Mouse (Mus musculus) kidney, adult 10 weeks (tissue): ENCODE measurements around the gene Tnfrsf23. TPM values are rescaled to one million over a fixed set of nuclear protein-coding genes. Genes with fewer than 3 reads are reported as not detected.

Experiments
- polyA plus RNA-seq: library from polyadenylated mRNA; stranded (reverse); fragments of 350-450 nt; fragmentation: Illumina TruSeq; extraction: RNeasy Lipid Tissue Mini Kit (QIAGEN cat#74804); gene quantifications from one replicate; pipeline ENCODE4 v1.2.3, GENCODE M21; 2014; ENCODE audit warnings: low read depth, low replicate concordance

Tnfrsf23 gene
- polyA plus RNA-seq, result 4.2 TPM

GRCm38 (mm10) chr7:143685359-143686067, at the start of gene Tnfrsf23:
Gene Tnfrsf23, minus strand, starts transcription at chr7:143685872.

GRCm38 (mm10) chr7:143649034-143649768, 36.5 kb downstream of the Tnfrsf23 start, which contains the start of gene Tnfrsf22:
Gene Tnfrsf22, minus strand, starts transcription at chr7:143649661.

GRCm38 (mm10) chr7:143628540-143628939, 57.1 kb downstream of the Tnfrsf23 start, which contains the start of gene Tnfrsf26:
Gene Tnfrsf26, minus strand, starts transcription at chr7:143628722.

Other genes starting within 250 kb of the Tnfrsf23 start
- gene Cdkn1c, start 224.8 kb downstream of the Tnfrsf23 start, polyA plus RNA-seq, result 34.6 TPM
- gene Slc22a18, start 212.1 kb downstream of the Tnfrsf23 start, polyA plus RNA-seq, result 5.3 TPM
- gene Phlda2, start 182.7 kb downstream of the Tnfrsf23 start, polyA plus RNA-seq, result not detected
- gene Nap1l4, start 136.8 kb downstream of the Tnfrsf23 start, polyA plus RNA-seq, result 77.7 TPM
- gene Cars, start 85.8 kb downstream of the Tnfrsf23 start, polyA plus RNA-seq, result 9.5 TPM
- gene Tnfrsf26, start 57.1 kb downstream of the Tnfrsf23 start, polyA plus RNA-seq, result 2.2 TPM
- 4.8 TPM for gene Tnfrsf22, start 36.2 kb downstream of the Tnfrsf23 start, polyA plus RNA-seq
- gene Osbpl5, start 71.1 kb upstream of the Tnfrsf23 start, polyA plus RNA-seq, result 2.7 TPM
- not detected for gene Mrgprg, start 81.1 kb upstream of the Tnfrsf23 start, polyA plus RNA-seq
- gene Mrgpre, start 98.6 kb upstream of the Tnfrsf23 start, polyA plus RNA-seq, result 0.44 TPM
- gene Nadsyn1, start 137.0 kb upstream of the Tnfrsf23 start, polyA plus RNA-seq, result 19.6 TPM
- 5.9 TPM for gene Dhcr7, start 137.3 kb upstream of the Tnfrsf23 start, polyA plus RNA-seq
- not detected for gene Gm498, start 181.0 kb upstream of the Tnfrsf23 start, polyA plus RNA-seq